Mouse (Mus musculus) frontal cortex, postnatal 10 days (tissue): Measurements from ENCODE around the gene Ccna2.
"Not testable (repeated sequence)": the region's sequence is repeated elsewhere in the genome, so short reads cannot be mapped to it uniquely, and the experiment has no call there.

Source experiments
- DNase-seq, 2 experiments: peaks; one replicate each; pipeline ENCODE4 v3.0.0; 2022; ENCODE audit warnings: low spot score in 2 of 2, mixed read lengths in 1 of 2

The Ccna2 gene

DNA sequence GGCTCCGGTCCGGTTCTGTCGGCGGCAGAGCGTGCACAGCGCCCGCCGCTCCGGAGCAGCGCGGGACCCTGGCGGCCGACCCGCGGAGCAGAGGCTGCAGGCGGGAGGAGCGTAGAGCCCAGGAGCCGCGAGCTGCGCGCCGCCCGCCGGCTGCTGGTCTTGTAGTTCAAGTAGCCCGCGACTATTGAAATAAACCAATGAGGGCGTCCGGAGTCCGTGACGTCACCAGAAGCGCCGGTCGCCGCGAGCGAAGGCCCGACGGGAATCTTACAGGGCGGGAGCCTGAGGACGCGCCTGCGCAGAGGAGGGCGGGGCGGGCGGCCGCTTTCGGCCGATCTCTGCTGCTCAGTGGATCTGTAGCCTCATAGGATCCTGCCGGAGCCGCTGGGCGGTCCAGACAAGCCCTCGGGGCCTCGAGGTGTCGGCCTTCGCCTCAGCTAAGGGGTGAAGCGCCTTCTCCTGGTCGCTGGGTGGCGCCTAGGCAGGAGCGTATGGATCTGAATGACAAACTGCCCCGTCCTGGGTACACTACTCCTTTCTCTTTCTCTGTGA is at the start of gene Ccna2:
Ccna2 (minus strand) TSS at position 324 of the 552 bp plus-strand sequence.
- DNase-seq = peak; percentile 98

DNA sequence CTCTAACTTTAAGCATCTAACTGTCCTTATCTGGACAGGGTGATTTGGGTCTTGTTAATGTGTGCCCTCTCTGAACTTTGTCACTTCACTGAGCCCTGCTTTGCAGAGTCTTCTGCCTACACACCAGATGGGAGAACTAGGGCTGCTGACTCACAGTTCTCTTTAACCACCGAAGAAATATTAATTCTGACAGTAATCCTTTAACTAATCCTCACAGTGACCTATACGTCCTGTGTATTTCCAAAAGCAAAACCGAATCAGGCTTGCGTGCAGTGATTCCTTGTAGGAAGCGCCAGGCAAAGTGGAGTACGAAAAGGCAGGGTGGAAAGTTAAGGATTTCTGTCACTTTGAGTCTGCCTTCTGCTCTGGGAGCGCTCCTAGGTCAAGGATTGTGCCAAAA is 46.2 kb upstream of the Ccna2 start:
- no peak for DNase-seq

DNA sequence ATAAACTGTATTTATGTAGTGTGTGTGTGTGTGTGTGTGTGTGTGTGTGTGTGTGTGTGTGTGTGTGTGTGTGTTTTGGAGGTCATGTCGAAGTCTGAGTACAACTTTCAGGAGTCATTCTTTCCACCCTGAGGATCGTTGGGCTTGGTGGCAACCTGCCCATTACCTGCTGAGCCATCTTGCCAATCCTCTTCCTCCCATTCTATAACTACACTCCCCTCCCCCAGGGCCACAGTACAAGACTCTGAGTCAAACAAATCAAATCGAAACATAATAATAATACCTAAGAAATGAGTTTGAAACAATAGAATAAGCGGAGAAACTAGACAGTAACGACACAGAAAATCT is 41.9 kb upstream of the Ccna2 start:
- peak in 1 of 2 experiments; percentile 12 for DNase-seq

- peak; percentile 94 to 96 for DNase-seq
Measured at GRCm38 (mm10) chr3:36613202-36613907, 41.4 kb upstream of the Ccna2 start, which contains the start of gene Bbs7. Gene Bbs7, minus strand, starts transcription at chr3:36613477.

DNA sequence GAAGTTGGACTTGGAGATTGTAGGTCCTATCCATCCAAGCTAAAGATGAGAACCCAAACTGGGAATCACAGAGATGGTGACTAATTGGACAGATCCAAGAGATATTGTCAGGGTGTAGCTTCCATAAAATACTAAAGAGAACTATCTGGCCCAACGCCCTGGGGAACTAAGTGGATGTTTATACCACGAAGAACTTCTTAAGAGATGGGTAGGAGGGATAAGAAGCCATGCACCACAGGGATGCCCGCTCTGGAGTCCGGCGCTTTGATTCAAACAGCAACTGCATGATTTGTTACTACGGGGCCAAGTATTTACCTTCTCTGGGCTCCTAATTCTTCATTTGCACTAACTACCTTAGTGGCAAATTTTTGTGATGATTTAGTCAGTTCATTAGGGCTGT is 40.7 kb upstream of the Ccna2 start:
- DNase-seq = peak in 1 of 2 experiments; percentile 8

- DNase-seq = no peak
Measured at GRCm38 (mm10) chr3:36605894-36606783, 34.2 kb upstream of the Ccna2 start.

DNA sequence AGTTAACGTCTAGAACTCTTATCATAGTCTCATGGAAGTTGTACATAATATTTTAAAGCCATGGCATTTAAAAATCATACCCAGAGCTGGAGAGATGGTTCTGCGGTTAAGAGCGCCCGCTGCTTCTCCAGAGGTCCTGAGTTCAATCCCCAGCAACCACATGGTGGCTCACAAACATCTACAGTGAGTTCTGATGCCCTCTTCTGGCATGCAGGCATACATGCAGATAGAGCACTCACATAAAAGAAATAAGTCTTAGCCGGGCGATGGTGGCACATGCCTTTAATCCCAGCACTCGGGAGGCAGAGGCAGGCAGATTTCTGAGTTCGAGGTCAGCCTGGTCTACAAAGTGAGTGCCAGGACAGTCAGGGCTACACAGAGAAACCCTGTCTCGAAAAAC is 27.8 kb upstream of the Ccna2 start:
- DNase-seq = not testable (repeated sequence)

DNA sequence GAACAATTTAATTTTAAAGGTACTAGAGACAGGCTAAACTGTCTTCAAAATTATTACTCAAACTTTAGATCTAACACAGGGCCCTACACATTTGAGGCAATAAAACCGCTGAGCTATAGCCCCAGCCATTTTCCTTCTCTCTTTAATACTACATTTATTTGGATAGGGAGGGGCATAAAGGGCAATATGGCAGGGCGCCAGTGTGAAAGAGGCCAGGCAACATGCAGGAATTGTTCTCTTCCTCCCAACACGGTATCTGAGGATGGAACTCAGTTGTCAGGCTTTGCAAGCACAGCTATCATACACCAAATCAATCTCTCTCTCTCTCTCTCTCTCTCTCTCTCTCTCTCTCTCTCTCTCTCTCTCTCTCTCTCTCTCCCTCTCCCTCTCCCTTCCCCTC is 26.9 kb upstream of the Ccna2 start:
- DNase-seq = no peak

- DNase-seq = peak in 1 of 2 experiments; percentile 50
Measured at GRCm38 (mm10) chr3:36571361-36571826, 556 bp downstream of the Ccna2 start.

DNA sequence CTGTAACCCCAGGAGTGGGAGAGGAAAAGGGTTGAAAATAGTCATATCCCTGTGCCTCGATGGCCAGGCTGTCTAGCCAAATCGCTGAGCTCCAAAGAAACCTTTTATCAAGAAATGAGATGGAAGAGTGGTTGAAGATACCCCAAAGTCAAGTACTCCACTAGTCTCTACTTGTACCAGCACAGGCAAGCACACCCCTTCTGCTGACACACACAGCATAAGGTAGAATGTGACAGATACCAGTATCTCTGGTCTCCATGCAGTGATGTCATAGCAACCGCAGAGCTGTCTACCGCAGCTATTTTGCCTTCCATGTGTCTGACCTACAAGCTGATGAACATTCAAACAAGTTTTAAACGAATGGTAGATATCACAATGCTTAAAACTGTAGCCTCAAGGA is 2.1 kb downstream of the Ccna2 start:
- DNase-seq = no peak

DNA sequence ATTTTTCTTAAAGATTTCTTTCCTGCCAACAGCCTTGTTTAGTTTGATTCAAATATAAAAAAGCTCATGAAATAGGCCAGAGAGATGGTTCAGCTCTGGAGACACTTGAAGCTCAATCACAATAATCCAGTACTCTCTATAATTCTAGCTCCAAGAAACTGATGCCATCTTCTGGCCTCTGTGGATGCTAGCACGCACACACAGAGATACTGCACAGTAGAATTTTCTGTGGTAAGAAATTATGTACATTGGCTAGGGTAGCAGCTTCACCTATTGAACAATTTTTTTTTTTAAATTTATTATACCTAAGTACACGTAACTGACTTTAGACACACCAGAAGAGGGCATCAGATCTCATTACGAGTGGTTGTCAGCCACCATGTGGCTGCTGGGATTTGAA is 8.3 kb downstream of the Ccna2 start:
- DNase-seq = no peak

- DNase-seq = no peak
Measured at GRCm38 (mm10) chr3:36559606-36560005, 12.3 kb downstream of the Ccna2 start.

DNA sequence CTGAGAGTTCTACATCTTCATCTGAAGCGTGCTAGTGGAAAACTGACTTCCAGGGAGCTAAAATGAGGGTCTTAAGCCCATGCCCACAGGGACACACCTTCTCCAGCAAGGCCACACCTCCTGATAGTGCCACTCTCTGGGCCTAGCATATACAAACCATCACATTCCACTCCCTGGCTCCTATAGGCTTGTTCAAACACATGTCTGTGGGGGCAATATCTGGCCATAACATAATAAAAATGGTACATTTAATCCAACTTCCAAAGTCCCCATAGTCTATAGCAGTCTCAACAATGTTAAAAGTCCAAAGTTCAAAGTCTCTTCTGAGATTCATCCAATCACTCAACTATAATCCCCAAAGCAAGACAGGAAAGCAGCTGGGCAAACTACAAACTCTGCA is 14.3 kb downstream of the Ccna2 start:
- DNase-seq = no peak

DNA sequence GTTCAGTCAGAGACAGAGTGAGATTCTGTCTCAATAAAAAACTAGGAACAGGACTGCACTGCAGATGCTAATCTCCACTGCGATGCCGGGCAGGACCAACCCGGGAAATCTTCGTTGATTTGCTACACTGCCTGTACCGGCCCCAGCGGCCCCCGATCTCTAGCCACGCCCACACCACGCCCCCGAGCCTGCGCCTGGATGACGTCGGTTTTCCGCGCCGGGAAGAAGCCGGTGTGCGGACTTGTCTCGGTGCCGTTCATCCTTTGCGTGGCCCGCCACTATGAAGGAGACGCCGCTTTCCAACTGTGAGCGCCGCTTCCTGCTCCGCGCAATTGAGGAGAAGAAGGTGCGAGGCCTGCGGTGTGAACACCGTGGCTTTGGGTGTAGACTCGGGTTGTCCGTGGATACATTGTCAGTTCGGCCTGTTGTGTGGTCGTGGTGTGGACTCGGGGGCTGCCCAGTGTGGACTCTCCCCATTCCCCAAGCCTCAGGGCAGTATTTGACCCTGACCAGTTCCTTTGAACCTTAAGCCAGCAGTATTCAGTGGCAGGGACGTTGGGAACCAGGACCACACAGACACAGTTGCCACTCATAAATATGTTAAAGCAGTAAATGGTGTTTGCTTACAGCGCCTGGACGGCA is 19.4 kb downstream of the Ccna2 start, which contains the start of gene Exosc9:
Exosc9 (plus strand) TSS at position 201 of the 642 bp plus-strand sequence.
- peak; percentile 88 to 95 for DNase-seq

- DNase-seq = no peak
Measured at GRCm38 (mm10) chr3:36551851-36552384, 20.0 kb downstream of the Ccna2 start.

DNA sequence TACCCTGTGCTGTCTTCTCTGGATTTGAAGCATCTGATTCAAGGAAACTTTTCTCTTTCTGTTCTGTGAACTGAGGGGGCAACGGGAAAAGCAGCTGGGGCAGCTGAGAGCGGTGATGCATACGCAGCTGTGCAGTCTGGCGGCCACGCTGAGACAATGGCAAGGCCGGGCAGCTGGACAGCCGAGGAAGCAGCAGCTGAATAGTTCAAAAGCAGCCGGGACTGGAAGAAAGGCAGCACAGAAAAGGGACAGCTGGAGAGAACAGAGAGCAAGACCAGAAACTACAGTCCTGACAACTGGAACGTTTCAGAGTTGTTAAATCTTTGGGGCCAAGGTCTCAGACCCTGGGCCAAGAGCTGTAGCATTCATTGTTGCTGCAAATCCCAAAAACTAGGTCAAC is 20.6 kb downstream of the Ccna2 start:
- DNase-seq = peak; percentile 16 to 43

DNA sequence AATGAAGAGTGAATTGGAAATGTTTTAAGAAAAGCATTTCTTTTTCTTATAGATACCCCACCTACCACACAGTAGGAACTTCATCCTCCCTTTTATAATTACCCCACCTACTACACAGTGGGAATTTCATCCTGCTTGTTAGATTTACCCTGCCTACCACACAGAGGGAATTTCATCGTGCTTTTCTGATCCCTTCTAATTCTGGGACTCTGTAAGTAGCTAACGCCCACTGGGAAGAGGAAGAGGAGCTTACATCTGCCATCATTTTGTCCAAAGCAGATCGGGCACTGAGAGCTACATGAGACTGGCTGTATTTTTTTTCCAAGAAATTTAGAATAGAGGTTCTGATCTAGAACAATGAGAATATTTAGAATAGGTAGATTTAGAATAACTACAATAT is 27.0 kb downstream of the Ccna2 start:
- no peak for DNase-seq

GRCm38 (mm10) chr3:36541399-36541798 is 30.6 kb downstream of the Ccna2 start:
- DNase-seq = no peak

DNA sequence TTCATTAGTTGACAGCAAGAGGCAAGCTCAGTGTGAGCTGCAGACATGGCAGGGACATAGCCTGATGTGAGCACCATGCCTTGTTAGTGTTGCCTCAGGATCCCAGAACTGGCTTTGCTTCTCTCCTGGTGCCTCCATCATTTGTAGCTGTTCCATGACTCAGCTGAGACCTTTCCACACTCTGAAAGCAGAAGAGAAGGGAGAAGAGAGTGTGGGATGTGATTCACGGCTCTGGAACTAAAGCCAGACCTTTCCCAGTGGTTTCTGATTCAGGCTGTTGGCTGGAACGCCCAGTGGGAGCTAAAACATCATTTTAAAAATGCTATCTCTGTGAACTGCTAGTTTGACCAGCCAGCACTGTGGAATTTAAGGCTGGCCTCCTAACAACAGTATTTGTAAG is 31.2 kb downstream of the Ccna2 start:
- no peak for DNase-seq

DNA sequence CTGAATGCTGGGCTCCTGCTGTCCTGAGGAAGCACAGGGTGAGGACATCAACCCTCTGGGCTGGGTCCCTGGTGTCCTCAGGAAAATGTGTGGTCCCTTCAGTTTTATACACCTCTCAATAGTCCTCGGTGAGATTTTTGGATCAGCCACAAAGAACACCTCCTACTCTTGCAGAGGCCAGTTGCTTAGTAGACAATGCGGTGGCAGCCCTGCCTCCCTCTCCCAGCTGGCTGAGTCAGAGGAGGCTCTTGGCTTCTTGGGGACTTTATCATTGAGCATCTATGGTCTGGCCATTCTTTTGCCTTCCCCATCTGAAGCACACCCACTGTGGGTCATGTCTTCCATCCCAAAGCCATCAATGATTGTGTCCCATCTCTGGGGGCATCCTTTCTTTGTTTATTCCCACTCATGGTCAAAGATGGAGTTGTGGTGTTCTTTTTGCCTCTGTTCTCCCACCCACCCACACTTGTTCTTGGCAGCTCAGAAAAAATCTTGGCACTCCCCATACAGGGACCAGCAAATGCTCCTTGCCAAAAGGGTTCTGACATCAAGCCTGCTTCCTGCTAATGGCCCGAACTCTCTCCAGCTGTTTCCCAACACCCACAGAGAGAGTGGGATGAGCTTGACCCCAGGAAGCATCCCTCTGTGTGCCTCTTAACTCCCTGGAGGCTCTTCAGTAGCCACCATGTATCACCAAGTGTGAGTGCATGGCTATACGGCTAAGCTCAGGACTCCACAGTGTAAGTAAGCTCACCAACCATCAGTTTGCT is 34.1 kb downstream of the Ccna2 start:
- DNase-seq = no peak

DNA sequence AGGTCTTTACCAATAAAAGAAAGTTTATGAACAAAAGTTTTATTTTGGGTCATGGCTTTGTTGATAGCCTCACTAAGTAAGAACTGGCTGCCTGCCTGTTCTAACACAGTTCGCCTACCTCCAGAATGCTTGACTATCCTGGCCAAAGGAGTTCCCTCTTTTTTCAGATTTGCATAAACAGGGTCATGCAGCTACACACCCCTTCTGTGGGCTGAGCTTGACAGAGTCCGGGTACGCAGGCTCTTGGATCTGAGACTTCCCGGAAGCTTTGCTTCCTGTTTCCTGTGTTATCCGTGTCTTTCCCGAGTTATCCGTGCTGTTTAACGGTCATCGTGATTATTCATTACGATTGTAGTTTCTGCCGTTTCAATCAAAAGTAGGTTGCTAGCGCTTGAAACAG is 35.9 kb downstream of the Ccna2 start:
- DNase-seq = no peak
